Mouse (Mus musculus) brain, embryonic 14.5 days (tissue): ENCODE measurements around the gene Aqp6.

ENCODE experiments used
- CTCF ChIP-seq: fragments of 200-500 bp; IDR thresholded peaks from 2 replicates; pipeline ENCODE4 v1.5.1; 2012; ENCODE audit warnings: inconsistent platforms, mild to moderate bottlenecking, moderate library complexity, borderline replicate concordance; ENCODE audit not compliant: insufficient read depth, insufficient read length; ENCODE audit errors: extremely low read depth
- POLR2A ChIP-seq: fragments of 200-500 bp; IDR thresholded peaks from 2 replicates; pipeline ENCODE4 v1.6.1; 2012; ENCODE audit warnings: mild to moderate bottlenecking, inconsistent platforms, borderline replicate concordance; ENCODE audit not compliant: poor library complexity, insufficient read depth, insufficient read length, severe bottlenecking; ENCODE audit errors: extremely low read depth

DNA sequence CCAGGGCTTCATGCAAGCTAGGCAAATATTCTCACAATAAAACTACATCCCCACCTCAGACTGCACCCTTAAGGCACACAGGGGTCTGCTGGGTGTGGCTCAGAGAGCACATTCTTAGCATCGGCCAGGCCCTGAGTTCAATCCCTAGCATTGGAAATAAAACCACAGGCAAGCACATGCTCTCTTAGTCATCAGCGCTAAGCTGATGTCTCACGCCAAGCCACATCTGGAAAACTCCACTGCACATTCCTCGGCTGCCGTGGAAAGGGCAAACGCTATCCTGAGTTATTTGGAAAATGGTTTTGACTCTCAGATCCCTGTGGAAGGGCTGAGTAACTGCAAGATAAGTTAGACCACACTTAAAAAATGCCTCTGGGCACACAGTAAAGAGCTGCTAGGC lies 47.4 kb upstream of the Aqp6 start:
- TF ChIP-seq POLR2A (no peak), CTCF (no peak)
